Mouse (Mus musculus) spleen, postnatal 10 days (tissue): ENCODE results near the gene Grem2.

Source experiments
- DNase-seq, 2 experiments: peaks; one replicate each; pipeline ENCODE4 v3.0.0; 2021 to 2022; ENCODE audit warnings: low spot score in 2 of 2

The Grem2 gene

GRCm38 (mm10) chr1:174921298-174921955 lies at the start of gene Grem2:
Gene Grem2 (minus strand): TSS chr1:174921819.
- no peak for DNase-seq

- DNase-seq: no peak
These were observed 38.2 kb upstream of the Grem2 start for GRCm38 (mm10) chr1:174959837-174960236.

GRCm38 (mm10) chr1:174931003-174931619 lies 9.5 kb upstream of the Grem2 start:
- DNase-seq: no peak

GRCm38 (mm10) chr1:174929459-174930181 lies 8.0 kb upstream of the Grem2 start:
- DNase-seq: no peak

GRCm38 (mm10) chr1:174918949-174919348 lies 2.7 kb downstream of the Grem2 start:
- no peak for DNase-seq

GRCm38 (mm10) chr1:174918236-174918870 lies 3.3 kb downstream of the Grem2 start:
- no peak for DNase-seq

- no peak for DNase-seq
These were observed 11.8 kb downstream of the Grem2 start for GRCm38 (mm10) chr1:174909834-174910233.

- no peak for DNase-seq
These were observed 13.4 kb downstream of the Grem2 start for GRCm38 (mm10) chr1:174908232-174908631.

GRCm38 (mm10) chr1:174907637-174908036 lies 14.0 kb downstream of the Grem2 start:
- no peak for DNase-seq

GRCm38 (mm10) chr1:174902755-174903154 lies 18.9 kb downstream of the Grem2 start:
- DNase-seq: no peak

- DNase-seq: no peak
These were observed 29.1 kb downstream of the Grem2 start for GRCm38 (mm10) chr1:174892471-174892870.

GRCm38 (mm10) chr1:174888684-174889405 lies 32.8 kb downstream of the Grem2 start:
- DNase-seq: no peak

GRCm38 (mm10) chr1:174888073-174888472 lies 33.5 kb downstream of the Grem2 start:
- no peak for DNase-seq

- no peak for DNase-seq
These were observed 39.1 kb downstream of the Grem2 start for GRCm38 (mm10) chr1:174882496-174882895.

GRCm38 (mm10) chr1:174875173-174875572 lies 46.4 kb downstream of the Grem2 start:
- DNase-seq: no peak

GRCm38 (mm10) chr1:174860407-174861118 lies 61.1 kb downstream of the Grem2 start:
- DNase-seq: no peak

GRCm38 (mm10) chr1:174856188-174856587 lies 65.4 kb downstream of the Grem2 start:
- no peak for DNase-seq

- DNase-seq: no peak
These were observed 76.8 kb downstream of the Grem2 start for GRCm38 (mm10) chr1:174844786-174845185.

- DNase-seq: no peak
These were observed 84.8 kb downstream of the Grem2 start for GRCm38 (mm10) chr1:174836861-174837260.

- no peak for DNase-seq
These were observed 95.1 kb downstream of the Grem2 start for GRCm38 (mm10) chr1:174826562-174826961.

GRCm38 (mm10) chr1:174811846-174812245 lies 109.8 kb downstream of the Grem2 start:
- DNase-seq: no peak
